Mouse (Mus musculus): Measurements from ENCODE around the gene Ptger4. TPM values are rescaled to one million over a fixed set of nuclear protein-coding genes. Genes with fewer than 3 reads are reported as not detected.

Ptger4 gene
- total RNA-seq, 2 experiments from 2014 or later = 1.3 to 2.1 TPM

- DNase-seq = no peak
These were observed 70.7 kb downstream of the Ptger4 start for GRCm38 (mm10) chr15:5173217-5173820.

GRCm38 (mm10) chr15:5165121-5165773 is 78.7 kb downstream of the Ptger4 start:
- no peak for DNase-seq

- peak; percentile 52 to 58 for DNase-seq
These were observed 85.2 kb downstream of the Ptger4 start for GRCm38 (mm10) chr15:5158827-5159226.

DNA sequence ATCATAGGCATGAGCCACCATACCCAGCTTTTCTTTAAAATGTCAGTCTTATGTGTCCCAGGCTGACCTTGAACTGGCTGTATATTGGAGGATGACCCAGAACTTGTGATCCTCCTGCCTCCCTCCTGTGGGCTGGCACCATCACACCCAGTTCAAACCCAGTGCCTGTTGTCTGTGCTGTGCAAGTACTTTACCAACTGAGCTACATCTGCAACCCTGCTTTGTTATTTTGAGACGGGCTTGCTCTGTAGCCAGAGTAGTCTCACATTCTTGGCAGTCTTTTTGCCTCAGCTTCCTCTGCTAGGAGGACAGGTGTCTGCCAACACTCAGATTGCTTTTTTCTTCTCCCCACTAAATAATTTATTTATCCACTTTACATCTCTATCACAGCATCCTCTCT is 86.6 kb downstream of the Ptger4 start:
- DNase-seq = peak in 1 of 2 experiments; percentile 22

Other genes starting within 250 kb of the Ptger4 start
- gene C7, start 180.4 kb downstream of the Ptger4 start, total RNA-seq (2021) = 1 to 10 TPM; 2.3 to 7.9 TPM
- gene Card6, start 135.6 kb downstream of the Ptger4 start, total RNA-seq (2021) = 1 to 10 TPM; 6.9 to 10.0 TPM
- 100 to 1,000 TPM; 208 to 218 TPM for gene Rpl37, start 127.5 kb downstream of the Ptger4 start, total RNA-seq (2021)
- 10 to 100 TPM; 12.5 to 13.9 TPM for gene Prkaa1, start 100.3 kb downstream of the Ptger4 start, total RNA-seq (2021)
- 10 to 100 TPM; 41.0 to 49.4 TPM for gene Ttc33, start 58.7 kb downstream of the Ptger4 start, total RNA-seq (2021)

All from heart, adult 18-20 months (tissue).